Mouse (Mus musculus) urinary bladder, postnatal 36 days (tissue): ENCODE measurements around the gene Ddias.
"Not testable (repeated sequence)": the region's sequence is repeated elsewhere in the genome, so short reads cannot be mapped to it uniquely, and the experiment has no call there.

Experiments used
- DNase-seq, 2 experiments: peaks; one replicate each; pipeline ENCODE4 v3.0.0; 2022; ENCODE audit warnings: low spot score in 2 of 2, mixed read lengths in 1 of 2

Gene Ddias

DNA sequence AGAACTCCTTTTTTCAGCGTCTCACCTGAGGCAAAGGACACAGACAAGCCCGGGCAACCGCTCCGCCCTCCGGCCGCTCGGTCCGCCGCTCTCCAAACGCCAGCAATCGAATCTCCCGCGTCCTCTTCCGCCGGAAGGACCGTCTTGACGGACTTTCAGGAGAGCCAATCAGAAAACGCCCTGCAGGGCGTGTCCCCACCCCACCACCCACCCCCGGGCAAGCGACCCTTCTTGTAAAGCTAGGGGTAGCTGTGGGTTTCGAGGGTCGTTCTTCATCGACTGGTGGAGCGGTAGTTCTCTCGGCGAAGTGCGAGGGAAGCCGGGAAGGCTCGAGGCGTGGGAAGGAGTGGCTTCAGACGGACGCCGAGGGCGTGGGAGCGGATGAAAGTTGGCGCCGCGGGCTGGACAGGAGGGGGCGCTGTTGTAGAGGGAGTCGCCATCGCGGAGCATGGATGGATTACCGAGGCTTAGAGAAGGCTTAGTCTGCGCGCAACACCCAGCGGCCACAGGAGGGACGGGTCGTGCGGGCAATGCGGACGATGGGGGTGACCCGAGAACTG lies at the start of gene Ddias, which contains the start of gene Prcp:
Gene Ddias, minus strand, starts transcription at position 132 of the 560 bp plus-strand sequence.
Gene Prcp, plus strand, starts transcription at position 355 of the 560 bp plus-strand sequence.
- peak; percentile 91 for DNase-seq

DNA sequence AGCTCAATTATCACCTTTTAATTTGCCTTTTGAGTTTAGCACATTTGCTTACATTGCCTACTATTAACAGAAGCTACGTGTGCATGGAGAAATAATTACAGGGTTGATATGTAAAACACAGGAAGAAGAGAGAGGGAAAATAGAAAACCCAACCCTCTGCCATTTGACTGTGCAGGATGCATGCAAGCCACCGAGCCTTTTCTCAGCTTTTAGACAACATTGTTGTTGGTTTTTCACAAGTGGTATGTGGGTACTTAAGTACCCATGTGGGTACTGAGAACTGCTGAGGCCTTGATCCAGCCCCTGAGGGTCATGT lies 46.8 kb upstream of the Ddias start:
- no peak for DNase-seq

DNA sequence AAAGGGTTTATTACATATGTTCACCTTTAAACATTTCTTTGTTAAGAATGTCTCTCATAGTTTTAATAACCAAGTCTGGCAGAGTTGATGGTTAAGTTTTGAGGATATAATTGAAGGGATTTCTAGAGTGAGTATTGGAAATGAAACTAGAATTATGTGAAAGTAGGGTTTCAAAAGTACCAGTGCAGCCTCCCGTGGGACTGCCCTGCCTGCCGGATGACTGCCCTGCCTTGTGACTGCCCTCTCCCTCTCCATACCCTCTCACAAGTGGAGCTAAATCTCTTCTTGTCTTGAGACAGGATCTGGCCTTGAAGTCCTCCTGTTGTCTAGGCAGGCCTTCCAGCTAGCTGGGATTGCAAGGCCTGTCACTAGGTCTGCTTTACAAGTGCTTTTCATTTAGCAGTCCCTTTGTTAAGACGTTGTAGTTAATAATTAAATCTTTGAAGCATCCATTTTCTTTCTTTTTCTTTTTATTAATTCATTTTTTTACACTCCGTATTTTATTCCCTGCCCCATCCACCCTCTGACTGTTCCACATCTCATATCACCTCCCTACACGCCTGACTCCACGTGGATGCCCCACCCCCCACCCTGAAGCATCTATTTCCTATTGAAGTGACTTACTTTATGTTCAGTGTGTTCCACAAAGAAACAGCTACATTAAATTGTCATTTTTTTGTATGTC lies 46.3 kb upstream of the Ddias start:
- DNase-seq: no peak

DNA sequence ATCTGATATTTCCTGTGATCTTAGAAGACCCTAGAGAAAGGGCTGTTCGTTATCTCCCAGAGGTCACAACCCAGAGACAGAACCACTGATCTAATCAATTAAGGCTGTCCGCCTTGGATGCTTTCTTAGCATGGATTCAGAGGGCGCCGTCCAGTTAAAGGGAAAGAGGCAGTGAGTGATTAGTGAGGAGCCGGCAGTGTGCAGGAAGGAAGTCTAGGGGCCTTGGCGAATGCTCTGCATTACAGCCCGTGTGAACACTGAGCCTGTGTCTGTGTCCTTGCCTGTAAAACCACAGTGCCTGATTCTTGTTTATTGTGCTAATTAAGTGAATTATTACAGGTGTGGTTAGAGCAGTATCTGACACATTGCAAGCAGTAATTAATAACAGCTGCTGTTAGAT lies 30.2 kb upstream of the Ddias start:
- DNase-seq: not testable (repeated sequence)

DNA sequence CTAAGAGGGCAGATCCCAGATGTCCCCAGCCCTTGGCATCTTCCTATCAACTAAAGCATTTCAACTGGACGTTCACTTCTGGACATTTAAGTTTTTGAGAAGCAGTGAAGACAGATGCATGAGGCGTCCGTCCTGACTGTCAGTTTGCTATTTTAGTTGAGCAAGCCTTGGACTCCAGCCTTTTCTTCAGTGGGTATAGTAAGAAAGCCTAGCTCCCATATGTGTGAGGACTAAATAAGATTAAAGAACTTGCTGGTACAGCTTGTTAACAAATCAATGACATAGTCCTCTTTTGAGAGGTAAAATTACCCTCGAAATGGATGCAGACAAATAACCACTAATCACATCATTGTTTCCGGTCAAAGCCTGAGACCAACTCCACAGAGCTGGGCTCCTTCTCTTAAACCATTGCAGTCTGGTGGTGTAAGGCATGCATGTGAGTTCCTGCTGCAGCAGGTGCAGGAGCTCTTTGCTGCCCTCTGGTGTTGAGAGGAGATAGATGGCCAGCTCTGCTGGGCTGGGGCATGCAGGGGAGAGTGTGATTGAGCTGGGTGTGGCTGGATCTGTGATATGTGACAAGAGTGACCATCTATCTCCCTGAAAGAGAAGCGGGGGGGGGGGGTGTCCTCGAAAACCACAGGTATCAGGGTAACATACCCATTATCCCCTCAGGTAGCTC lies 29.5 kb upstream of the Ddias start:
- DNase-seq: peak; percentile 47 to 57

DNA sequence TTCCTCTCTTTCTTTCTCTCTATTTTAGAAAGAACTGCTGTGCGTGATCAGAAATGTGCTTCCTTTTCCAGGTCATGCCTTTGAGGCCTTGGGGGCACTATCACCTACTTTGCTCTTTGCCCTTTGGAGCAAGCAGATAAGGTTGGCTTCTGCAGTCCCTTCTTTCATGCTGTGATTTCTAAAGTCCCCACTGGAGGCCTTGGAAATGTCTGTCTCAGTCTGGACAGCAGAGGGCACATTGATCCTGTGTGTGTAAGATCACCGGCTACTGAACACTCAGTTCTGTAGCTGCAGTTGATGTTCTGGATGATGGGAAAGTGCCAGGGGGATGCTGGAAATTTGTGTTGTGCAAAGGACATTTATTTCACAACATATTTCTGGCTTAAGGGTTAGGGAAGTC lies 23.0 kb upstream of the Ddias start:
- no peak for DNase-seq

DNA sequence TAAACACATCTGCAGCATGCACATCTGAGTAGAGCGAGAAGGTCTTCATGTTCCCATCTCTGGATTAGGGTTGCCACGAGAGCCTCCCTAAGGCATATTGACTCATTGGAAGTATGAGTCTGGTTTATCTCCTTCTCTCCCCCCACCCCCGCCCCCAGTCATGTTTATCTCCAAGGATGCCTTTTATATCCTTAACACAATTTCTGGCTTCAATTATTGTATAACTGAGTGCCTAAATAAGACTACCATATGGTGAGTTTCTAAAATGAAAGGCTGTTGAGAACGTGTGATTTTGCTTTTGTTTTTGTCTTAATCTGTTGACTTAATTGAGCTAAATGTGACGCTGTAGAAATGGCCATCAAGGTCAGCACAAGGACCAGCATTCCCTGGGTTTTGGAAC lies 22.0 kb upstream of the Ddias start:
- DNase-seq: no peak

DNA sequence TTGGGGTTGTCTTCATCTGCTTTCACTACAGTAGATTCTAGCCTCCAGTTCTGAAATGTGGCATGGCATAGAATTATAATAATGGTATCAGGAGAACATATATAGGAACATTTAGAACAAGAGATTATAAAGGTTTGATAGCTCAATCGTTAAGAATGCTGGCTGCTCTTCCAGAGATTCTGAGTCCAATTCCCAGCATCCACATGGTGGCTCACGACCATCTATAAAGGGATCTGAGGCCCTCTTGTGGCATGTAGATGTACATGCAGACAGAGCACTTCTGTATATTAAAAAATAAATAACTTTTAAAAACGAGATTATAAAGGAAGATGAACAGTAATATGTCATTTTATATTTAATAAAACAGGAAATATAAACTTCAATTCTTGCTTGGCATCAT lies 19.4 kb upstream of the Ddias start:
- DNase-seq: no peak

DNA sequence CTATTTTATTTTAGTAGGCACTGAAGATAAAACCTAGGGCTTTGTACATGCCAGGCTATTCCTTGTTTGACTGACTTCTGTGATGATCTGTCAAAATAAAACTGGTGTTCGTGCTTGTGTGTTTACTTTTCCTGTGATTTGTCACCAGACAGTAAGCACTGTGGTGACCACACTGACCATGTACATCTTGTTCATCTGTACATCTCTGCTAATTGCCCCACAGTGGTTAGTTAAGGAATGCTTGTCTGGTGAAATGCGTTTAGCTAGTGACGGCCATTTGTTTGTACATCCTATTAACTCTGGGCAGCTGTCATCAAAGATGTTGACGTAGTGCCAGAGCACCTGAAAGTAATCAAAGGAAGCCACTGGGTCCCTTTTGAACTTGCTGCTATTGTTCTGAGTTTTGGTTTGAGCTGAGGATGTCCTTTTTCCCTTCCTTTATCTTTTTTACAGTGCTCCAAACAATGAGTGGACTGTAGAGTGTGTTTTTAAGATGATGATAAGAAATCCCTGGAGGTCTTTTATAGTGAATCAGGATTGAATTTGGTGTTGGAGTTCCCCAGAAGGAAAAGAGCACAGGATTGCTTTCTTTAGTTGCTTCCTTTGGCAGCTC lies 16.7 kb upstream of the Ddias start:
- no peak for DNase-seq

DNA sequence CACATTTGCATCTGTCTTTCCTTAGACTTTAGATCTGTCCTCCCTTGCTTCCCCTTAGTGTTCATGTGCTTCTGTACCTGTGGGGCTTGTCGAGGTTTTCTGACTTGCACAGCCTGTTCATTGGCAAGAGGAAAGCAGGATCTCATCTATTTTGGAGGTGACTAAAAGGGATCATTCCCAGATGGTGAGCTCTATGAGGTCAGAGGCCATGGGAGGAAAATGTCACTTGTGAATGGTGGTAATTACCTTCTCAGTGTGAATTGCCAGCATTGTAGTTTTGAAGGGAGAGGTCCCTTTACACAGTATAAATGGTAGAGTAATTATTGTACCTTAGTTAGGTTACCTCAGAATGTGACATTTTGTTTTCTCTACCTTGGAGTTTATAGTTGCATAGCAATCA lies 16.2 kb upstream of the Ddias start:
- no peak for DNase-seq

DNA sequence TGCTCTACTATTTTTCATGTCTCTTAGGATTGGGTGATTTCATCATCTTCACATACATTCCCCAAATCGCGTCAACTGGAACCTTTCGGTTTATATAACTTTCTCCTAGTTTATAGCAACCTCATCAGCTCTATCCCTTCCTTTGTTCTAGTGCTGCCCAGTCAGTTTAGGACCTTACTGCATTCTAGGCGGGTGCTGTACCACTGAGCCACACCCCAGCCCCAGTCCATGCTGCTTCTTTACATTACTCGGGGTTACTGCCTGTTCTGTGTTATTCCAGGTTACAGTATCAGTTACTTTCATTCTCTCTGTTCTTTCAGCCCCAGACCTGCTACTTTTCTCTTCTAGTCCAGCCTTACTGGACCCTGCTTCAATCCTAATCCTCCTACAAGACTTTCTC lies 13.2 kb upstream of the Ddias start:
- DNase-seq: no peak

DNA sequence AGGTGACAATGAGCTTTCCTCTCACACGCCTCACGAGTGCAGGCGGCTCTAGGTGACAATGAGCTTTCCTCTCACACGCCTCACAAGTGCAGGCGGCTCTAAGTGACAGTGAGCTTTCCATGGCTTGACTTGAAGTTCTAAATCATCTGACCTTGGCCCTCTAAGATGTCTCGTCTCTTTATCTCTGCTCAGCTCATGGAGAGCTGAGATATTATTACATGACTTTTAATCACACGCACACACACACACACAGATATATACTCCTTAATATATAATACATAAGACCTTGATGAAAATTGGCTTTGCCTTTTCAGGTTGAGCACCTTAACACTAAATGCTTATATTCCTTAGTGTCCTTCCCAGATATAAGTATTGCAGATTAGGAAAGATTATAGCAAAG lies 12.8 kb upstream of the Ddias start:
- DNase-seq: no peak

DNA sequence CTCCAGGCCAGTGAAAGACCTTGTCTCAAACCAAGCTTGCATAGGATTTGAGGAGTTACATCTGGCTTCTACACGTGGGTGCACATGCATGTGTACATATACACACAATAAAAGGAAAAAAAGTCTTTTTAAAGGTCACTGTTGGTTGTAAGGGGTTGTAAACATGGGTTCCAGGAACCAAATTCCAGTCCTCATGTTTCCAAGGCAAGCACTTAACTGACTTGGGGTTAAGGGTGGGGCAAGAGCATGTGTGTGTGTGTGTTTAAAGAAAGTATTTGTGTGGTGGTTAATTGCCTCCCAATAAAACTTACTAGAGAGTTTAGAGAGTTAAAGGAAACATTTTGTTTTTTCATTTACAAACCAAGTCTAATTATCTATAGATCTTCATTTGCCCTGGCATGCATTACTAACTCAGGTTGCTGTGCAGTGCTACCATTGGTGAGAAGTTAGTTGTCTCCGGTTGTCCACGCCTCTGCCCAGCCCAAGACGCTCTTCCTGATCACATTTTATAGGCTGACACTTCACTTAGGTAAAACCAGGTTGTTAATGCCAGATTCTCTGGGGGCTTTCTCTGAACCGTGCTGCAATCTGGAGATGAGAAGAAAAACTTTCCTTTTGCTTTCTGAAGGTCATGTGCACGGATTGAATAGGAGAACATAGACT lies 11.1 kb upstream of the Ddias start:
- DNase-seq: no peak

DNA sequence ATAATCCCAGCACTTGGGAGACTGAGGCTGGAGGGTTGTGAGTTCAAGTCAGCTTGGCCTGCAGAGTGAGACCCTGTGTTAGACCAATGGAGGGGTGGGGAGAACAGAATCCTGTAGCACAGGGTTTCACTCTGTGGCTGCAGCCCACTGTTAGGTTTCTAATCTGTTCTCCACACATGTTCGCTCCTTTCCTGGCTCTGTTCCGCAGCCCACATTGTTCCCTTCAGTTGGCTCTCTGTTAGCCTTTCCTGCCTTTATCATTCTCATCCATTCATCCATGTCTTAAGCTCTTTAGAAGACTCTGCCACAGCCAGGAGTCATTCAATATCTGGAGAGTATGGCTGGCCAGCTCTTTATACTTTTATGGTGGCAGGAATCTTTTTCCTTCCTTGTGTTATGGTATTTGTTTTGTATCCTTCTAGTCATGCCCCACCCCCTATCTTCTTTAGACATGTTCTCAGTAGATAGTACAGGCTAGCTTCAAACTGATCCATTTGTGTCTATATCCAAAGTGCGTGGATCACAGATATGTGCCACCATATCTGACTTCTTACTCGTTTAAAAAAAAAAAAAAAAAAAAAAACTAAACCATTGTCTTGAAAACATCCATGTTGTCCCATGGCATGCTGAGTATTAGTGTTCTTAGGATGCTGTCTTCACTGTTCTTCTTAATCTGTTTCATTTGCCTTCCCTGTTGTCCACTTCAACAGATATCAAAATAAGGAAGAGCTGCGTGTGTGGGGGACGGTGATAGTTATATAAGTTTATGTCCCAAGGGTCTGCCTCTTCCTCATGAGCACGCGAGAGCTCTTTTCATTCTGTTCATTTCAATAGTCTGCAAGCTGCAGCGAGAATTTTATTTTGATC lies 10.0 kb upstream of the Ddias start:
- no peak for DNase-seq

DNA sequence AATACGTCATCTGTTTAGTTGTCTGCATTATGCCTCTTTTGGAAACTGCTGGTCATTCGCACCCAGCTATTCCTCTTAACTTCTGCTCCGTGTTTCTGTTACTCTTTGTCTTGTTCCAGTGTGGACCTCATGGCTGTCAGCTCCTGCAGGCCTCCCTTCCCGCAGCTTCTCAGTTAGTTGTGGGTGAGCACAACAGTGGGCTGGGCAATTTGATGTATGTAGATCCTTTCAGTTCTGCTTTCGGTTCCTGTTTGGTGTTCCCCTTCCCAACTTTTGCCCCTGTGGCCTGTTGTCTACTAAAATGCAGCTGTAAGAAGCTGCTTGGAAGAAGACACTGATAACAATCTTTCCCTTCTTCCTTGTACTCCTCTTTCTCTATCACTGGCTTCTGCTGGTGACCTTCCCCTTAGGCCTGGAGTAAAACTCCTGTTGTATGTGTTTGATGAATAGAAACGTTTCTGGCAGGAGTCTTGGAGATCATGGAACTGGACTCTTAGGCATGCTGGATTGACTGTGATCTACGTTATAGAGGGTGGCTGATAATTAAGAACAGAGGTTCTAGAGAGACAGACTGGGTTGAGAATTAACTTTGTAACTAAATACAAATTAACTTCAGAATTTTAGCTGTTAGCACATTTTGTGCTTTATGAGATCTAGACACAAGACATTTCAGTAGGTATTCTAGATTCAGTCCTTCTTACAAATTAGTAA lies 4.7 kb upstream of the Ddias start:
- DNase-seq: peak in 1 of 2 experiments; percentile 4

DNA sequence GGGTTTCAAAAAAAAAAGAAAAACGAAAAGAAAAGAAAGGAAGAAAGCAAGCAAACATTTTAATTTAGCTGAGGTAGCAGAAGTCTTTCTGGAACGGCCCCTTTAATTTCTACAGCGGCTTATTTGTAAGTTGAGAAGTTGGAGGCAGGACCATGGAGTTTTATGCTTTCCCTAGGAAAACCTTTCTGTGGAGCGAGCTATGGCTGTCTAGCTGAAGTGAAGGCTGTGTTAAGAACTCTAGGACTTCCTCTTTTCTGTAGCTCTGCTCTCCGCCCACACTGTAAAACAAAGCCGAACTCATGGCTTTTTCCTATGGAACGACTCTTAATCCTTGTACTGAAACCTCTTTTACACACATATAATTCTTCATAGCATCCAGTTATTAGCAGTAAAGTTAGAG lies 2.5 kb upstream of the Ddias start:
- DNase-seq: no peak

DNA sequence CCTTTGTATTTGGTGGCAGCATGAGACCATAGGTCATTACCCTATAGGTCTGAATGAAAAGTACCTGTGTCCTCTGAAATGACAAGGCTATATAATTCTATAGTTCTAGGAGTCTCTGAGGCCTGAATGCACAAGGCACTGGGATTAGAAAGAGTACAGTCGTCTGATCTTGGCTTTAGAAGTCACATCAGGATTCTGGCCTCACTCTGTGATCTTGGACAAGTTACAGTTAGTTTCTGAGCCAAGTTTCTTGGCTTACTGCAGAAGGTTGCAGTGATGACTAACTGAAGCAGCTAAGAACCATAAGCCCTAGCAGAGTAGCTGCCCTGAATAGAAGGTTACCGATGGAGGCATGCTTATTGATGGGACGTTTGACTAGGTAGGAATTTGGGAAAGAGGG lies 2.0 kb upstream of the Ddias start:
- DNase-seq: no peak

DNA sequence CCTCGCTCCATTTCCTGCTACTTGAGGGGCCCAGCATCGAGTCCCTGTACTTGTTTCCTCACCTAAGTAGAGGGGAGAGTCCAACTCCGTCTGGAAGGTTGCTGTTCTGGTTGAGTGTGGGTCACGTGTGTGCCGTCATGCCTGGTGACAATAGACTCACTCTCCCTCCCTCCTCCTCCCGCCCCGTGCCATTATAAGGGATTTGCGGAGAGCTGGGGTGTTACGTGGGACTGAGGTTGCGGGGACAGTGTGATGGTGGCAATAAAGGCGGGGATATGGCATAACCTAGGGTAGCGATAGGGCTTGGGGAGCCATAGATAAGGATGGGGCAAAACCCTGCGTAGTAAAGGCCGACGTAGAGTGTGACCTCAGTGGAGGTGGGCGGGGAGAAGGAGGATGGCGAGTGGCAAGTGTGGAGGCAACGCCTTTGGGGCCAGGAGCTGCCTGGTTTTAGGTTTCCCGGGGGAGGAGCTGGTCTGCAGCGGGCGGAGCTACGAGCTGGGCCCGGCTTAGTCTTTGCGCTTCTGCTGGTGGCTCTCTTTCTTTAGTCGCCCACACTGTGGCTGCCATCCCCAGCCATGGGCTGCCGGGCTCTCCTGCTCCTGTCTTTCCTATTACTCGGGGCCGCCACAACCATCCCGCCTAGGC lies 838 bp upstream of the Ddias start:
- DNase-seq: peak; percentile 86 to 92

DNA sequence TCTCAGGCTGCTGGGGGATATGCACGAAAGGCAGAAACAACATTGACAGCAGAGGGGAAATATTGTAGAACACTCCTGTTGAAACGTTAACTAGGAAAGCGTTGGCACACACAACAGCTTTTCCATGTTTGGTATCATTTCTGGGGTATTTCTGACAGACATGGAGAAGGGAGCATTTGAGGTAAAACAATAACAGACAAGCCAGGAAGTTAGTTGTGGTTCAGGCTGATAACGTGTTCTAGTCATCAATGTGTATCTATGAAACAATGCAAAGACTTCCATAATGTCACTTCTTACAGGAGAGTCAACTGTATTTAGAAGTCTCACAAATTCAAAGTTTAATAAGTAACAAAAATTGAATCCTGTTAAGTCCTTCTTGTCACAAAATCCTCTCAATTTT lies 2.5 kb downstream of the Ddias start:
- no peak for DNase-seq

DNA sequence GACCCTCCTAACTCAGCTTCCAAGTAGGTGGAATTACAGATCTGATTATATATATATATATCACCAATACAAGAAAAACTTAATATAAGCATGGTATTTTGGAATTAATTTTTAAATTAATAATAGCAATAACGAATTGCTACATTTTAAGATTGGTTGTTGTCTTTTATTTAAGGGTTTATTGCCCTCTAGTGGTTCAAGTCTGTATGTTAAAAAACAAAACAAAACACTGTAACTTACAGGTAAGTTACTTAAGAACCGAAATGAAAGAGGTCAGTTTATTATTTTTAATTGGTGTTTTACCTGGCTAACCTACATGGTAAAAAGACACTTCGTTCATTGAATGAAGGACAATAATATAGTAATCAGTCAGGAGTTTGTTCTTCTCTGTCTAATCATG lies 3.9 kb downstream of the Ddias start:
- no peak for DNase-seq
